Mouse (Mus musculus) MEL-GATA-1-ER (cell line): ENCODE data around the gene Acta2.

Experiments used
- DNase-seq: peaks from one replicate; pipeline ENCODE4 v3.0.0-alpha.2; 2012; ENCODE audit warnings: low read depth; ENCODE audit errors: extremely low read depth

Acta2 gene

DNA sequence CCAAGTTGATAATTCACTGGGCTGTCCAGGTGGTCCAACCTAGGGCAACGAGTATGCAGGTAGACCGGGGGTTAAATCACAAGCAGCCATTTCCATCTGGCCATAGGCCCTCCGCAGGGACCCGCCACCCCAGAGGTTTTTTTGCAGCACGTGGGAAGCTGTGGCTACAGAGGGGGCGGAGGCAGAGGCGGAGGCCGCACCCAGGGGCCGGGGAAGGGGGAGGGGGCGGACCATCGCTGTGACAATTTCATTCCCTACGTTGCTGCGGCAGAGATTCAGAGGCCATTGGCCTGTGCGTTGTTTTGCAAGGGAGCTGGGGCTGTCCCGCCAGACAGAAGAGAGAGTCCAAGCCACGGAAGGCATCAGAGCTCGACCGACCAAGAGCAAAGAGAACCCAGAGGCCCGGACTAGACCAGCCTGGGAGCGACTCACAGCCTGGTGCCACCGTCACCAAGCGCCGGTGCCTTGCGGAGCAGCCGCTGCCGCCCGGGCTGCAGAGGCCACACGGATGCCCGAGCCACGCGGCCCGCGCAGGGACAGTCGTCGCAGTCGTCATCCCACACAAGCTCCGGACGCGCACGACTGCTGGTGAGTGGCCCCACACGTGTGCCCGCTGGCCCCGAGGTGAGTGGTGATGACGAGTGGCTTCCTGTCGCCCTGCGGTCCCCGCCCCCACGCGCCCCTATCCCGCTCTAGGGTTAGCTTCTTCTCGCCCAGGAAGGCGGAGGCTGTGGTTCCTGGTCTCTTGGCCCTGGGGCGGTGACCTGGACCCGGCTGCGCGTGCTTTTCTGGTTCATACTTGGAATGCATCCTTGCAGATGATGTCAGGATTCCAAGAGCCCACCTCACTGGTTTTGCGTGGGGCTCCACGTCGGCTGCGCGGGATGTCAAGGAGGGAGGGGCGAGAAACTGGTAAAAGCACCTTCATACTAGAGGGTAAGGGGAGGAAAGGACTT lies 63.1 kb downstream of the Acta2 start, which contains the start of gene Stambpl1:
TSS of gene Stambpl1 (plus strand) at position 222 of the 956 bp plus-strand sequence.
- no peak for DNase-seq

DNA sequence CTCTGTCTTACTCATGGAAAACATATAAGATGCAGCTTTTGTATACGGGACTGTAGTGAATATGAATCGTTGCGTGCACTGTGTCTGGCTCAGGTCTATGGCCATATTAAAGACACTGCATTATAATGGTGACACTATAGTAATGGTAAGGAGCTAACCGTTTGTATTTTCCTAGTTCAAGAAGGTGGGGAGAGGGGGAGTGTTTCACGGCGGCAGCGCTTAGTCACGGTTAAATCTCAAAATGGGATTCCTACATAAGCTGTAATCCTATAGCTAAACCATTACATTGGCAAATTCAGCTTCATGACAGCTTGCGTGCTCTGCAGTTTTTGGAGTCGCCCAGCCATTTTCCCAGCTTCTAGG lies 63.8 kb downstream of the Acta2 start:
- no peak for DNase-seq
